Mouse (Mus musculus) G1E-ER4 (cell line): ENCODE results near the gene Foxq1. TPM values are rescaled to one million over a fixed set of nuclear protein-coding genes. Genes with fewer than 3 reads are reported as not detected.

Experiments used
- GATA1 ChIP-seq: IDR thresholded peaks from one replicate; pipeline ENCODE4 v1.8.0; 2012; ENCODE audit warnings: low read length, inconsistent platforms
- polyA plus RNA-seq: library from polyadenylated mRNA; stranded (reverse); fragments of >175 nt; gene quantifications from 2 replicates; pipeline ENCODE4 v1.2.3, GENCODE M21; 2012

Gene Foxq1
- polyA plus RNA-seq, 1 experiment: not detected

DNA sequence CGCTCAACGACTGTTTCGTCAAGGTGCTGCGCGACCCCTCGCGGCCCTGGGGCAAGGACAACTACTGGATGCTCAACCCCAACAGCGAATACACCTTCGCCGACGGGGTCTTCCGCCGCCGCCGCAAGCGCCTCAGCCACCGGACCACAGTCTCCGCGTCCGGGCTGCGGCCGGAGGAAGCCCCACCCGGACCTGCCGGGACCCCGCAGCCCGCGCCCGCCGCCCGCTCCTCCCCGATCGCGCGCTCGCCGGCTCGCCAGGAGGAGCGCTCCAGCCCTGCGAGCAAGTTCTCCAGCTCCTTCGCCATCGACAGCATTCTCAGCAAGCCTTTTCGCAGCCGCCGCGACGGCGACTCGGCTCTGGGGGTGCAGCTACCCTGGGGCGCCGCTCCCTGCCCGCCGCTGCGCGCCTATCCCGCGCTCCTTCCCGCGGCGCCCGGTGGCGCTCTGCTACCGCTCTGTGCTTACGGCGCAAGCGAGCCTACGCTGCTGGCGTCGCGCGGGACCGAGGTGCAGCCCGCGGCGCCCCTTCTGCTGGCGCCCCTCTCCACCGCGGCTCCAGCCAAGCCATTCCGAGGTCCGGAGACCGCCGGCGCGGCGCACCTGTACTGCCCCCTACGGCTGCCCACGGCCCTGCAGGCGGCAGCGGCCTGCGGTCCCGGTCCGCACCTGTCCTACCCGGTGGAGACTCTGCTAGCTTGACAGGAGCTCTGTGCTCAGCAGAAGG is 3.6 kb downstream of the Foxq1 start:
- no peak for TF ChIP-seq GATA1

DNA sequence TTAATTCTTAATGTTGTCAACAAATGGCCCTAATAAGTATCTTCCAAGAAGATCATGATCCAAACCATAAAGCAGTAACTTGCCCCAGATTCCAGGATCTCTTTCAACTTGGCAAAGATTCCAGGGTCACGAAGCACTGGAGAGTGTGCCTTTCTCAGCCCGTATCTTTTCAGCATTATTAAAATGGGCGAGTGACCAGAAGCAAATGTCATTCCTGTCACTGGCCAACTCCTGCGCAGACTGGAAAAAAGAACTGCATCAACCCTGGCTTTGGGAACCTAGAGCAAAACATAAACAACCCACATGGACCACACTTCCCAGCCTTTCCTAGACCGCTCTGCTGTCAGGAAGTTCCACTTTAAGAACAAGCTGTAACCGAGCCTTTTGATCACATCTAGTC is 8.5 kb downstream of the Foxq1 start:
- TF ChIP-seq GATA1: no peak

- TF ChIP-seq GATA1: no peak
Measured at GRCm38 (mm10) chr13:31567099-31567498, 11.2 kb downstream of the Foxq1 start.

- TF ChIP-seq GATA1: no peak
Measured at GRCm38 (mm10) chr13:31567617-31568294, 11.8 kb downstream of the Foxq1 start.

- TF ChIP-seq GATA1: no peak
Measured at GRCm38 (mm10) chr13:31572806-31573508, 17.0 kb downstream of the Foxq1 start.

GRCm38 (mm10) chr13:31574627-31575026 is 18.7 kb downstream of the Foxq1 start:
- TF ChIP-seq GATA1: no peak

DNA sequence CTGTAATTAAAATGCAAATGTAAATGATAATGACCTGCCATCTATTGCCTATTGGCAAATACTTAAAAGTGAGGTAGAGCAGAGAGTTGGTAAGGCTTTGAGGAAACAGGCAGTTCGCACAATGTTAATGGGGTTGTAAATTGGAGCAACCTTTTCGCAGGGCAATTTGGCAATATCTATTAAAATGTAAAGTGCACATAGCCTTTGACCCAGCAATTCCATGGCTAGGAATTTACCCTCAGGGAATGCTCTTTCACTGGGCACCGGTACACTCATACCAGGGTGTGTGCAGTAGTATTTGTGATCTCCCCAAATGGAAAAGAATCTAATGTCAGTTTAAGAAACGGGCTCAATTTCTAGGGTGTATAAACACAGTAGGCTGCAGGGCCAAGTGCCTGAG is 20.8 kb downstream of the Foxq1 start:
- no peak for TF ChIP-seq GATA1

GRCm38 (mm10) chr13:31577576-31577975 is 21.6 kb downstream of the Foxq1 start:
- no peak for TF ChIP-seq GATA1

DNA sequence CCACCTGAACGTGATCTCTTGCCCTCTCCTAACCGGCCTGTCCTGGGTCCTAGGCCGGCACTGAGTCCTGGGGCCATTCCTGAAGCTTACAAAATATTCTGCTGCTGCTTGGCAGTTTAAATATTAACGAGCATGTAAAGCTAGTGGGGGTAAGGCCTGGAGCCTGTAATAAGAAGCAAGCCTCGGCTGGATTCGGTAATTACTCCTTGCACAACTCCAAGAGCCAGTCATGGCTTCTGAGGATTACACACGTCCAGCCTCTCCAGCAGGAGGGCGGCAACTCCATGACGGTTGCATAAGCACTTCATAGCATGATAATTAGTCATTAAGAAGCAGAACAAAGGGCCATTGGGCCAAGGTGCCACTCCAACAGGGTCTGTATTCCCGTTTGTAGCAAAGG is 22.5 kb downstream of the Foxq1 start:
- TF ChIP-seq GATA1: no peak

DNA sequence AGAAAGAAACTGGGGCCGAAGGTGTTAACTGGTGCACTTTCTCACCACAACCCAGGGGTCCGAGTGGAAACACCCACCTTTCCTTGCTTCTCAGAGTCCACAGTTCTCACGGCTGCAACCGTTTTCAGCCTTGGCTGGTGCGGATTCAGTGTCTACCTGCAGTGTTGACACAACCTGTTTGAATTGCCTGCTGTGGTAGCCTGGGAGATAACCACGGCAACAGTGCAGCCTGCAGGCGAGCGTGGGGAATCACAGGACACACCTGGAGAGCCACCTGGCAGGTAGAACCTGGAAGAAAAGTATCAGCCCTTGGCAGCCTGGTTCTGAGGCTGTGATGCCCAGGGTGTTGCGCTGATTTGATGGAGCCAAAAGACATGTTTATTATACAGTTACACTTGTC is 23.9 kb downstream of the Foxq1 start:
- TF ChIP-seq GATA1: no peak

DNA sequence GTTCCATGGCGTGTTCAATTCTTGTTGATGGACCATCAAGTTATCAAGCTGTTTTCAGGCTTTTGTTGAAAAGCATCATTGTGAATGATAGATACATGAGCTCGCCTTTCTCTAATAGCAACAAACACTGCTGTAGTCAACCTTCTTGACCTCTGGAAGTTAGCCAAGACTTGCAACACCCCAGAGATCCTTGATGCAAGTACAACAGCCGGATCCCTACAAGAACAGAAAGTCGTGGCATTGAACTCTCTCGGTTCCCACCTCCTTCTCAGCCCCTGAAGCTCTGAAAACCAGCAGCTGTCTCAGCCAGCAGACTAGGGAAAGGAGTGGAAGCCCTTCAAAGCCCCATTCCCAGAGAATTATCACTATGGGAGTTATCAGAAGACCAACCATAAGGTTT is 31.4 kb downstream of the Foxq1 start:
- no peak for TF ChIP-seq GATA1

- no peak for TF ChIP-seq GATA1
Measured at GRCm38 (mm10) chr13:31599576-31599975, 43.6 kb downstream of the Foxq1 start.

DNA sequence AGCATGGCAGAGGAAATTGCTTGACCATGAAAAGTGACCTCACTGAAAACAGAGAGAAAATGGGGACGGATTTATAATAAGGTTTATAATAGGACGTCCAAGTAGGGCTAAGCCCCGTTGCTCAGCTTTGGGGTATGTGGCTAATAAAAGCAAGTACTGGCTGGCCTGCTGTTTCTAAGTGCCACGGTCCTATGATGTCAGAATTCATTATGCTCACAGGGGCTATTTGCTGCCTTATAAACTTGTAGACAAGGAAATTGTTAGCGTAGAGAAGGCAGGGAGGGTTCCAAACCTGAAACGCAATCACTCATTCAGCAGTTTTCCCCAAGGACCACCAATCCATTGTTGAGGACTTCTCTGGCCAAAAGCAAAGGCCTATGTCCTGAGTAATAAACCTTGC is 48.0 kb downstream of the Foxq1 start:
- TF ChIP-seq GATA1: no peak

Other genes starting within 250 kb of the Foxq1 start
- gene A530084C06Rik, start 3.2 kb downstream of the Foxq1 start, polyA plus RNA-seq: not detected in 2 replicates
- not detected in 2 replicates for gene Foxf2, start 69.7 kb downstream of the Foxq1 start, polyA plus RNA-seq